Mouse (Mus musculus) thymus, adult 2 months (tissue): Measurements from ENCODE around the gene Dhrs7. TPM values are rescaled to one million over a fixed set of nuclear protein-coding genes. Genes with fewer than 3 reads are reported as not detected.
A peak's percentile ranks its signal among the peaks of the same experiment; 100 is the strongest.
"Not testable (repeated sequence)": the region's sequence is repeated elsewhere in the genome, so short reads cannot be mapped to it uniquely, and the experiment has no call there.

ENCODE experiments used
- DNase-seq: peaks from one replicate; pipeline ENCODE4 v3.0.0; 2021
- H3K27ac ChIP-seq: fragments of 200-500 bp; 2 replicates; pipeline ENCODE4 v1.5.1; 2012; ENCODE audit warnings: low read length, control low read depth; ENCODE audit not compliant: control insufficient read depth, insufficient read depth
- H3K27me3 ChIP-seq: fragments of 200-500 bp; 2 replicates; pipeline ENCODE4 v1.6.1; 2012; ENCODE audit warnings: mild to moderate bottlenecking, low read length, moderate library complexity, mixed read lengths; ENCODE audit not compliant: control insufficient read depth, insufficient read depth
- H3K36me3 ChIP-seq: fragments of 200-500 bp; 2 replicates; pipeline ENCODE4 v1.6.1; 2012; ENCODE audit warnings: mild to moderate bottlenecking, low read length, moderate library complexity; ENCODE audit not compliant: control insufficient read depth, insufficient read depth
- H3K4me1 ChIP-seq: fragments of 200-500 bp; replicated peaks from 2 replicates; pipeline ENCODE4 v1.6.1; 2012; ENCODE audit warnings: low read length; ENCODE audit not compliant: control insufficient read depth, insufficient read depth
- H3K4me3 ChIP-seq: fragments of 200-500 bp; 2 replicates; pipeline ENCODE4 v1.5.1; 2012; ENCODE audit warnings: mild to moderate bottlenecking, low read length, control low read depth, moderate library complexity; ENCODE audit not compliant: control insufficient read depth, insufficient read depth
- CTCF ChIP-seq: fragments of 200-500 bp; IDR thresholded peaks from 2 replicates; pipeline ENCODE4 v1.5.1; 2012; ENCODE audit warnings: mild to moderate bottlenecking, control low read depth, low read length, moderate library complexity, borderline replicate concordance; ENCODE audit not compliant: control insufficient read depth, poor library complexity, insufficient read depth; ENCODE audit errors: extremely low read depth
- POLR2A ChIP-seq: fragments of 200-500 bp; IDR thresholded peaks from 2 replicates; pipeline ENCODE4 v1.6.1; 2012; ENCODE audit warnings: mild to moderate bottlenecking, low read length, control low read depth, moderate library complexity; ENCODE audit not compliant: control insufficient read depth, poor library complexity, insufficient read depth; ENCODE audit errors: extremely low read depth
- WGBS: fragments of 180-500 bp; shearing (Covaris S2); methylation state at CpG from one replicate; pipeline ENCODE4 v1.1.7; 2018; 5-methylcytosine and 5-hydroxymethylcytosine counted together
- polyA plus RNA-seq: library from polyadenylated mRNA; depleted of rRNA; stranded (reverse); fragments of >200 nt; gene quantifications from 2 replicates; pipeline ENCODE4 v1.2.3, GENCODE M21; 2012; rRNA removed

The Dhrs7 gene
- polyA plus RNA-seq = 16.9 and 17.1 TPM in 2 replicates

DNA sequence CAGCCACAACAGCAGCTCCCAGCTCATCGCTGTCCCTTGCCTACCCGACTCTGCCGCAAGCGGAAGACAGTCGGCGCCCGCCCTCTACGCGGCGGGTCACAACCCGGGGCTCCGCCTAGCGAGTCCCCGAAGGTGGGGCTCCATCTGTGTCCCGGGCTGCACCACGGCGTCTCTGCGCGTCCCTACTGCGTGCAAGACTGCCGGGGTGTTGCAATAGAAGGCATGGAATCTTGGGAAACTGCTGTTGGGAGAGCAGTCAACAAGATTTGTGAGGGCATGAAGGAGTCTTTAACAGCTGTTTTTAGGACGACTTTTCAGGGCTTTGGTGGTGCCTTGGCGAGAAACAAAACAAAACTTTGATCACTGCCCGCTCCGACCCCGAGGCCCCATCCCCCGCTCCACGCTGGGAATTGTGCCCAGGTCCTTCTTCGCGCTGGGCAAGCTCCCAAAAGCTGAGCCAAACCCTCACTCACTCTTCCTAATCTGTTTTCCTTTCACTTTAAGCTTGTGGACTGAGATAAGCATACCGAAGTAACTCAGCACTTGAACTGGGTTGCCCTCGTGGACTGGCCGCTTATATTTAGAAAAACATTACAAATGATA lies at the start of gene Dhrs7:
Dhrs7 (minus strand) TSS at position 175 of the 603 bp plus-strand sequence.
- Histone ChIP-seq H3K36me3 (no peaks in the 10 kb centered on the region), H3K4me1 (peaks cover 5% of the 10 kb centered on the region), H3K4me3 (peak within 1 kb of the TSS; percentile 51), H3K27ac (no peak within 1 kb of the TSS; the same call in 1 of the 2 replicates), H3K27me3 (no peaks in the 10 kb centered on the region)
- WGBS = 1% methylated on average over 33 of the region's 33 CpGs
- TF ChIP-seq CTCF (0 out of 2 replicates have a peak, but pooled peaks have one; percentile 1), POLR2A (peak; percentile 41; the same call in 1 of the 2 replicates)
- DNase-seq = peak; percentile 89

GRCm38 (mm10) chr12:72709981-72710380 lies 45.3 kb upstream of the Dhrs7 start:
- TF ChIP-seq CTCF (no peak), POLR2A (no peak)
- Histone ChIP-seq H3K4me3 (no peak overlapping the region), H3K36me3 (no peaks in the 10 kb centered on the region), H3K27me3 (no peaks in the 10 kb centered on the region), H3K27ac (no peak overlapping the region), H3K4me1 (no peaks in the 10 kb centered on the region)
- DNase-seq = no peak
- 99% methylated on average over 3 of the region's 3 CpGs for WGBS

GRCm38 (mm10) chr12:72704068-72704467 lies 39.4 kb upstream of the Dhrs7 start:
- Histone ChIP-seq H3K27ac (no peak overlapping the region), H3K4me1 (no peaks in the 10 kb centered on the region), H3K36me3 (no peaks in the 10 kb centered on the region), H3K4me3 (no peak overlapping the region), H3K27me3 (no peaks in the 10 kb centered on the region)
- no peak for TF ChIP-seq CTCF
- no peak for TF ChIP-seq POLR2A
- DNase-seq = no peak
- 51% methylated on average over 4 of the region's 4 CpGs for WGBS

- 87% methylated on average over 1 of the region's 1 CpGs for WGBS
- H3K4me3 ChIP-seq = no peak overlapping the region
- no peaks in the 10 kb centered on the region for H3K4me1 ChIP-seq
- H3K36me3 ChIP-seq = no peaks in the 10 kb centered on the region
- H3K27me3 ChIP-seq = no peaks in the 10 kb centered on the region
- no peak for DNase-seq
- TF ChIP-seq POLR2A = no peak
- TF ChIP-seq CTCF = no peak
- H3K27ac ChIP-seq = no peak overlapping the region
These were observed 35.3 kb upstream of the Dhrs7 start for GRCm38 (mm10) chr12:72700013-72700412.

DNA sequence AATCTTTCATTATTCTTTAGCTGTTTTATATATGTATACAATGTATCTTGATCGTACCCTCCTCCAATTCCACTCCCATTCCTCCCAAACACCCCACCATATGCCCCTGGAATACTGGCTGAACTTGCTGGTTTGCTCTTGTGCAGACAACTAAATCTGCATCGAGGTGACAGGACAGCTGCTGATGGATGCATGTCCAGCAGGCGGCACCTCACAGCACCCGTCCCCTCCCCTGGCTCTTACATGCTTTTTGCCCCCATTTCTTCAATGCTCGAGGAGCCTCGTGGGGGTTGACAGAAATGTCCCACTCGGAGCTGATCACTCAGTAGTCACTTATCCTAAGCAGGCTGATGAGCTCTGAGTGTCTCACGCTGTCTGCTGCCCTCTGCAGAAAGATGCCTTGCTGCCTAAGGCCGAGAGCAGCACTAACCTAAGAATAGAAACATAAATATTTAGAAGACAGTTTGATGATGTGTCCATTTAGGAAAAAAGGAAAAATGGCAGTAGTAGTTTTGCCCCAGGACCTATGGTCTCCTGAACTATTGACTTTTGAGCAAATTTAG lies 30.3 kb upstream of the Dhrs7 start:
- no peaks in the 10 kb centered on the region for H3K36me3 ChIP-seq
- DNase-seq = no peak
- no peak overlapping the region for H3K4me3 ChIP-seq
- TF ChIP-seq POLR2A = no peak
- no peak for TF ChIP-seq CTCF
- H3K4me1 ChIP-seq = no peaks in the 10 kb centered on the region
- WGBS = 59% methylated on average over 9 of the region's 9 CpGs
- no peak overlapping the region for H3K27ac ChIP-seq
- no peaks in the 10 kb centered on the region for H3K27me3 ChIP-seq

- no peaks in the 10 kb centered on the region for H3K4me1 ChIP-seq
- H3K4me3 ChIP-seq = no peak overlapping the region
- WGBS = 84% methylated on average over 12 of the region's 12 CpGs
- no peak for DNase-seq
- H3K27me3 ChIP-seq = no peaks in the 10 kb centered on the region
- TF ChIP-seq CTCF (no peak), POLR2A (no peak)
- H3K36me3 ChIP-seq = no peaks in the 10 kb centered on the region
- no peak overlapping the region for H3K27ac ChIP-seq
These were observed 29.7 kb upstream of the Dhrs7 start for GRCm38 (mm10) chr12:72694438-72694837.

DNA sequence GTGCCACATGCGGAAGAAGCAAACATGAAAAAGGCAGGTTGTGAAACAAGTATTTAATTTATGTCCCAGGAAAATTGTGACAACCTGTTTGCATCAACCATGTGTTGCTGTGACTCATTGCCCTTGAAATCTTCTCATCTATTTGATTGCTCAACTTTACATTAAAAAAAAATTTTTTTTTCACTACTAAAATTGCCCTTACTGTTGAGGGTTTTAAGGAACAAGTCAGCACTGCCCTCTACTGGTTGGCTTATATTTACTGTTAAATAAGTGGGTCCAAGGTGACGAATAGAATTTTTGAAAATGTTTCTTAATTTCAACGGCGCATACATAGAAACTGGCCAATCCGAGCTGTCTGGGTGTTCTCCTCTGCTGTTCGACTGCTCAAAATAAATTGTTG lies 29.2 kb upstream of the Dhrs7 start:
- H3K36me3 ChIP-seq = no peaks in the 10 kb centered on the region
- no peak overlapping the region for H3K4me3 ChIP-seq
- 29% methylated on average over 6 of the region's 6 CpGs for WGBS
- no peak for TF ChIP-seq POLR2A
- TF ChIP-seq CTCF = no peak
- H3K27ac ChIP-seq = no peak overlapping the region
- H3K4me1 ChIP-seq = no peaks in the 10 kb centered on the region
- no peaks in the 10 kb centered on the region for H3K27me3 ChIP-seq
- peak; percentile 7 for DNase-seq

GRCm38 (mm10) chr12:72688281-72688680 lies 23.6 kb upstream of the Dhrs7 start:
- not testable (repeated sequence) for DNase-seq, H3K36me3 ChIP-seq, H3K4me3 ChIP-seq, H3K4me1 ChIP-seq, H3K27me3 ChIP-seq, H3K27ac ChIP-seq
- WGBS = 94% methylated on average over 2 of the region's 2 CpGs

DNA sequence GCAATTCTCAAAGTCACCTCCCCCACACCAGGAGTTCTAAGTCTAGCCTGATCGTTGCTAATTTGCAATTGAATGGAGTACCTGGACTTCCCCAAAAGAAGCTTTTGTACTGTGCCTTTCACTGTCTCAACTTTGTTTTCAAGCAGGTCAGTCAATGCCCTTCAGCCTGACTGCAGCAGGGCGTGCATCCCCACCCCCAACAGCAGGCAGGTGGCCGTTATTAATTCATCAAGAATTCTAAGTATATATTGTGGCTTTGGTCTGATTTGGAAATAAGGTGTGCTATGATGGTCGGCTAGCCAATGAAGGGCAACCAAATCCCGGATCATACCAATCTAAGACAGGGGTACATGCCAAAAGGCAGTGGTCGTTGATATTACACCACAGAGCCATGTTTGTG lies 23.0 kb upstream of the Dhrs7 start:
- WGBS = 80% methylated on average over 6 of the region's 6 CpGs
- H3K36me3 ChIP-seq, H3K4me3 ChIP-seq, DNase-seq, H3K27ac ChIP-seq, H3K27me3 ChIP-seq, H3K4me1 ChIP-seq: not testable (repeated sequence)

GRCm38 (mm10) chr12:72686566-72686965 lies 21.9 kb upstream of the Dhrs7 start:
- 91% methylated on average over 4 of the region's 4 CpGs for WGBS
- not testable (repeated sequence) for H3K4me3 ChIP-seq, DNase-seq, H3K27ac ChIP-seq, H3K27me3 ChIP-seq, H3K4me1 ChIP-seq, H3K36me3 ChIP-seq
